Mouse (Mus musculus) inflammation-experienced regulatory T-cells, adult 16 weeks (primary cell): ENCODE results near the gene Galnt17. TPM values are rescaled to one million over a fixed set of nuclear protein-coding genes. Genes with fewer than 3 reads are reported as not detected.

Experiments used
- polyA plus RNA-seq: library from polyadenylated mRNA; unstranded; fragments of 100-300 nt; shearing (Covaris generic); gene quantifications from one replicate; pipeline ENCODE4 v1.2.1, GENCODE M21; 2017

Galnt17 gene
- polyA plus RNA-seq = not detected

GRCm38 (mm10) chr5:131308397-131308796, at the start of gene Galnt17:
Gene Galnt17 (minus strand): TSS chr5:131308497.

